Mouse (Mus musculus) cortical plate, adult 2 months (tissue): ENCODE measurements around the gene Akap6.

Experiments used
- CTCF ChIP-seq: fragments of 200-500 bp; IDR thresholded peaks from 2 replicates; pipeline ENCODE4 v1.5.1; 2011; ENCODE audit warnings: mild to moderate bottlenecking, control low read depth, low read length; ENCODE audit not compliant: insufficient read depth; ENCODE audit errors: extremely low read depth
- POLR2A ChIP-seq: fragments of 200-500 bp; IDR thresholded peaks from 2 replicates; pipeline ENCODE4 v1.6.1; 2011; ENCODE audit warnings: mild to moderate bottlenecking, low read length, control low read depth; ENCODE audit not compliant: insufficient read depth; ENCODE audit errors: extremely low read depth

- TF ChIP-seq CTCF = no peak
- TF ChIP-seq POLR2A = no peak
Observed at GRCm38 (mm10) chr12:52879324-52879723, 180.1 kb downstream of the Akap6 start.
